Mouse (Mus musculus) brain, embryonic 14.5 days (tissue): Measurements from ENCODE around the gene Sord.

Source experiments
- CTCF ChIP-seq: fragments of 200-500 bp; IDR thresholded peaks from 2 replicates; pipeline ENCODE4 v1.5.1; 2012; ENCODE audit warnings: inconsistent platforms, mild to moderate bottlenecking, moderate library complexity, borderline replicate concordance; ENCODE audit not compliant: insufficient read depth, insufficient read length; ENCODE audit errors: extremely low read depth
- POLR2A ChIP-seq: fragments of 200-500 bp; IDR thresholded peaks from 2 replicates; pipeline ENCODE4 v1.6.1; 2012; ENCODE audit warnings: mild to moderate bottlenecking, inconsistent platforms, borderline replicate concordance; ENCODE audit not compliant: poor library complexity, insufficient read depth, insufficient read length, severe bottlenecking; ENCODE audit errors: extremely low read depth

DNA sequence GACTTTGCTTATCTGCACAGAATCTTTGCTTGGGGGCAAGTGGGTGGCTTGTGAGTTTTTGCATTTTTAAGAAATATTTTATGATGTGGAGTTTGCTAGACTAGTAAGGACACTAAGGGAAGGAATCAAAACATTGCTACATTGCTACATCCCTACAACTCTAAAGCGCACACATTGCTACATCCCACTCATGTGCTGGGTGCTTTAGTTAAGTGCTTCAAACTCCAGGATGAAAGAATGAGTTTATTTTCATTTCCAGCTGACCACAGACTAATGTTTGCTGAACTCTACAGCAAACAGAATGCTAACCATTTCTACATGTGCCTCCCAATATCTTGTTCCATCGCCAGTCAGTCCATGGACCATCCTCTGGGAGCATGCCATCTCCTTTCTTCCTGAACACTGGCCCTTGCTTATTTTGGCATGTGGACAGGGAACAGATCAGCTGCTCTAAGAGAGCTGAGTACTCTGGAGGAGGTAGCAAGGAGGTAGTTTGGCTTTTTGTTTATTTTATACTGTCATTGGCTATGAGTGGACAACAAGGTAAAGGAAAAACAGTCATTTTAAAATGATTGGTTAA, 3.4 kb downstream of the Sord start:
- TF ChIP-seq CTCF (no peak), POLR2A (no peak)
